Mouse (Mus musculus): ENCODE measurements at regions not wholly inside any gene's neighbourhood (a gene's known extent, or its start where the extent isn't known, plus 50 kb on each side); places are given as distances from the start of the nearest gene placed in this dataset.

DNA sequence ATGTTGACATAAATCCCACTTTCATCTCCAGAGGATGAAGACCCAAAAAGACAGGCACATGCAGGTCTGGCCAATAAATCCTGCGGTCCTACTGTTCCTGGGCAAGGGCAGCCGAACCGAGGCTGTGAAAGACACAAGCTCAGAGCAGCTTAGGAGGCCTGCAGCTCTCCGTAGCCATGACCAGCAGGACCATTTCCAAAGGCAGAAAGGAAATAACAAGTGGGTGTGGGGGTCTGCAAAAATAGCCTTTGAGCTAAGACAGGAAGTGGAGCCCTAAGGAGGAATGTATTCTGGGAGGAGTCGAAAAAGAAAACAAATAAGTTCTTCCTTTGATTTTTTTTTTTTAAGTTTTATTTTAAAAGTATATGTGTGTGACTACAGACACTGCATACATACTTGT, 330.1 kb downstream of the 1700129C05Rik start:
- TF ChIP-seq EP300 (IDR thresholded peaks at IDR 0.05; ENCODE audit: low read depth) (no peak), CTCF (IDR thresholded peaks at IDR 0.05; ENCODE audit: low read depth) (no peak)
